Mouse (Mus musculus) embryonic facial prominence, embryonic 14.5 days (tissue): ENCODE measurements at regions not wholly inside any gene's neighbourhood (a gene's known extent, or its start where the extent isn't known, plus 50 kb on each side); places are given as distances from the start of the nearest gene placed in this dataset.
"Not testable (repeated sequence)": the region's sequence is repeated elsewhere in the genome, so short reads cannot be mapped to it uniquely, and the experiment has no call there.

Source experiments
- ATAC-seq: fragments of 200-750 bp; cut with Nextera tagmentation; 2 replicates; pipeline ENCODE4 v1.8.0; 2017; ENCODE audit warnings: low read depth, moderate number of reproducible peaks, moderate TSS enrichment
- DNase-seq: peaks from one replicate; pipeline ENCODE4 v3.0.0-alpha.2; 2015; ENCODE audit warnings: low spot score
- H3K27ac ChIP-seq: fragments of 300-500 bp; sonication (generic); replicated peaks from 2 replicates; pipeline ENCODE4 v1.5.1; 2014; ENCODE audit warnings: low read depth, mild to moderate bottlenecking, low read length, moderate library complexity
- H3K27me3 ChIP-seq: fragments of 300-500 bp; sonication (generic); replicated peaks from 2 replicates; pipeline ENCODE4 v1.6.1; 2014; ENCODE audit warnings: low read length; ENCODE audit not compliant: control insufficient read depth, insufficient read depth
- H3K36me3 ChIP-seq: fragments of 300-500 bp; sonication (generic); 2 replicates; pipeline ENCODE4 v1.6.1; 2014; ENCODE audit warnings: low read length, mixed read lengths; ENCODE audit not compliant: control insufficient read depth, insufficient read depth
- H3K4me1 ChIP-seq: fragments of 300-500 bp; sonication (generic); 2 replicates; pipeline ENCODE4 v1.6.1; 2014; ENCODE audit warnings: antibody characterized with exemption, low read length; ENCODE audit not compliant: control insufficient read depth, insufficient read depth
- H3K4me2 ChIP-seq: fragments of 300-500 bp; sonication (generic); 2 replicates; pipeline ENCODE4 v1.6.1; 2014; ENCODE audit warnings: low read depth, mild to moderate bottlenecking, low read length, moderate library complexity, mixed read lengths
- H3K4me3 ChIP-seq: fragments of 300-500 bp; sonication (generic); 2 replicates; pipeline ENCODE4 v1.5.1; 2014; ENCODE audit warnings: low read depth, mild to moderate bottlenecking, low read length
- H3K9ac ChIP-seq: fragments of 300-500 bp; sonication (generic); 2 replicates; pipeline ENCODE4 v1.6.1; 2014; ENCODE audit warnings: low read depth, mild to moderate bottlenecking, low read length, moderate library complexity, mixed read lengths
- H3K9me3 ChIP-seq: fragments of 300-500 bp; sonication (generic); 2 replicates; pipeline ENCODE4 v1.6.1; 2016; ENCODE audit warnings: low read length; ENCODE audit not compliant: control insufficient read depth
- WGBS: fragments of 180-500 bp; shearing (Covaris S2); extraction: QIAGEN DNeasy Blood & Tissue Kit; methylation state at CpG from one replicate; pipeline ENCODE4 v1.1.7; 2014; 5-methylcytosine and 5-hydroxymethylcytosine counted together

GRCm38 (mm10) chr5:108903134-108903923 lies 50.9 kb upstream of the Vmn2r9 start:
- WGBS: 7% methylated on average over 14 of the region's 65 CpGs
- H3K27me3 ChIP-seq: not testable (repeated sequence)
- peak overlapping the region; percentile 41 for H3K4me2 ChIP-seq

More at GRCm38 (mm10) chr5:108903134-108903923, 50.9 kb upstream of the Vmn2r9 start:
- H3K4me1 ChIP-seq, H3K9me3 ChIP-seq, H3K27ac ChIP-seq, H3K36me3 ChIP-seq, DNase-seq, H3K9ac ChIP-seq: not testable (repeated sequence)
- H3K4me3 ChIP-seq: peak overlapping the region; percentile 20
- ATAC-seq: peak; percentile 97
